In the genomic region with DNA sequence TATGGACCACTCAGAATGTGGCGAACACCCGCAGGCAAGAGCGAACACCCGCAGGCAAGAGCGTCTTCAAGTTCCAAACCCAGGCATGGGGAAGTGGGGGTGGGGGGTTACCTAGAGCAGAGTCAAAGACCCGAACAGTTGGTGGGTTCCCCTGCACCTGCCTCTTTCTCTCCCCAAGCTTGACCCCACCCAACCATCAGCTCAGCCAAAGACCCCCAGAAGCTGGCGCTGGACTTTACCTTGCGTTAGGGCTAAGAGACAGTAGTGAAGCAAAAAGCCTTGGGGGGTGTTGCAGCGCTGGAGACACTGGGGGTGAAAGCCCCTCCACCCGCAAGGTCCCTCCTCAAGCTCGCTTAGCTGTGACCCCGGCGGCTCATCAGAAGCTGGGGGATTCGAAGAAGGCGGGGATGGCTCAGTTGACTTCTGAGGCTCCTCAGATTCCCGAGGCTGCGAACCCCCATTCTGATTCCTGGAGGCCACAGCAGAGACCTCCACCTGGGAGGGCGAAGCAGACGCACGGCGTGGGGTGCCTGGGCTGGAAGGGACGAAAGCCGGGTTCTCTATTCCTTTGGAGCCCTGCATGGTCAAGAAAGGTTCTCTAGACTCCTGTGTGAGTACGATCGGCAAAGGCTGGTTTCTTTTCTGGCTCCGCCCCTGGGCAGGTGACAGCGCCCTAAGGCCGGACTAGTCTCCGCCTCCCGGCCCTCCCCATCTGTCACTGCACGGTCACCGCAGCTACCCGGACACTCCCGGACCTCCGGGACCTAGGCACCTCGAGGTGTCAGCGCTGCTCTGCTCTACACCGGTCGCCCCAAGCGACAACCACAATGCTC, we compare ENCODE assay signal across 9 mouse cellular contexts. TPM values are rescaled to one million over a fixed set of nuclear protein-coding genes. Genes with fewer than 3 reads are reported as not detected.
DNase-seq lines count a peak whose midpoint lies in the region; ATAC-seq and TF ChIP-seq lines count a peak whose summit lies in the region.
"Had no signal": no experiment of that assay in that cellular context is flagged by ENCODE, and none has a peak within 500 bp of the region (broad histone marks: within the 10 kb centered on the region; RNA-seq: fewer than 3 reads in every experiment).

A gene (minus strand): TSS at position 644 of the 833 bp plus-strand sequence.

- H3K9ac ChIP-seq in heart, embryonic 11.5 days (ENCODE audit: low read depth, low read length): 0 out of 2 replicates have a peak within 1 kb of the TSS, but pooled peaks have one; percentile 46
- H3K9ac ChIP-seq in kidney, embryonic 15.5 days: peak within 1 kb of the TSS; percentile 45
- H3K9ac ChIP-seq in limb, embryonic 15.5 days: no peak within 1 kb of the TSS
- H3K9ac ChIP-seq in midbrain, embryonic 14.5 days (replicated peaks; ENCODE audit: low read length): peak within 1 kb of the TSS; percentile 73

- no peak for DNase-seq in heart, adult 9 months (ENCODE audit: low spot score in 2 of 2)
- peak; percentile 20 for DNase-seq in cerebellum, adult 9-11 months
- peak; percentile 17 to 31 for DNase-seq in frontal cortex, postnatal 10 days (ENCODE audit: low spot score in 2 of 2)
- peak; percentile 68 for DNase-seq in midbrain, embryonic 14.5 days

- no peaks in the 10 kb centered on the region for H3K4me1 ChIP-seq in heart, embryonic 11.5 days (ENCODE audit: control insufficient read depth, insufficient read depth, low read length)
- H3K4me1 ChIP-seq in kidney, embryonic 15.5 days: peaks cover 10% of the 10 kb centered on the region
- peaks cover 9% of the 10 kb centered on the region for H3K4me1 ChIP-seq in limb, embryonic 15.5 days
- H3K4me1 ChIP-seq in midbrain, embryonic 14.5 days (ENCODE audit: control insufficient read depth, insufficient read depth, low read length): no peaks in the 10 kb centered on the region
- peaks cover 9% of the 10 kb centered on the region for H3K4me1 ChIP-seq in testis, adult 2 months (ENCODE audit: control insufficient read depth, insufficient read depth, low read length)

- TF ChIP-seq CTCF in testis, adult 2 months (IDR thresholded peaks at IDR 0.05; ENCODE audit: control insufficient read depth, insufficient read depth, insufficient replicate concordance, low read depth, low read length): no peak

- H3K36me3 ChIP-seq in heart, embryonic 11.5 days (ENCODE audit: control insufficient read depth, insufficient read depth, low read length): no peaks in the 10 kb centered on the region
- H3K36me3 ChIP-seq in kidney, embryonic 15.5 days: no peaks in the 10 kb centered on the region
- H3K36me3 ChIP-seq in limb, embryonic 15.5 days: no peaks in the 10 kb centered on the region
- H3K36me3 ChIP-seq in midbrain, embryonic 14.5 days (ENCODE audit: control insufficient read depth, insufficient read depth, low read length): no peaks in the 10 kb centered on the region
- H3K36me3 ChIP-seq in testis, adult 2 months (ENCODE audit: control insufficient read depth, insufficient read depth, low read length): no peaks in the 10 kb centered on the region
- H3K36me3 ChIP-seq: G1E had no signal

- ATAC-seq in heart, embryonic 11.5 days (replicated peaks; ENCODE audit: insufficient number of reproducible peaks, low FRiP score, low TSS enrichment): peak; percentile 52; the same call in 1 of the 2 replicates
- peak; percentile 96 for ATAC-seq in kidney, embryonic 15.5 days (replicated peaks; ENCODE audit: low FRiP score)
- peak; percentile 74 for ATAC-seq in limb, embryonic 15.5 days (ENCODE audit: insufficient number of reproducible peaks, low FRiP score, low TSS enrichment, low read depth)
- ATAC-seq in midbrain, embryonic 14.5 days (ENCODE audit: low FRiP score, low TSS enrichment): peak; percentile 78

- no peaks in the 10 kb centered on the region; the same call in none of the 2 replicates for H3K27me3 ChIP-seq in heart, embryonic 11.5 days (ENCODE audit: control insufficient read depth, insufficient read depth, low read length)
- 0 out of 2 replicates have a peak, but pooled peaks cover 11% of the 10 kb centered on the region for H3K27me3 ChIP-seq in kidney, embryonic 15.5 days
- H3K27me3 ChIP-seq in limb, embryonic 15.5 days: peaks cover 17% of the 10 kb centered on the region
- 0 out of 2 replicates have a peak, but pooled peaks cover 9% of the 10 kb centered on the region for H3K27me3 ChIP-seq in midbrain, embryonic 14.5 days (ENCODE audit: control insufficient read depth, insufficient read depth, low read length)
- no peaks in the 10 kb centered on the region for H3K27me3 ChIP-seq in testis, adult 2 months (ENCODE audit: control insufficient read depth, insufficient read depth, low read length)

- no peak for TF ChIP-seq POLR2A in testis, adult 2 months (IDR thresholded peaks at IDR 0.05; ENCODE audit: control insufficient read depth, low read depth, low read length)

- no peaks in the 10 kb centered on the region for H3K9me3 ChIP-seq in heart, embryonic 11.5 days (replicated peaks; ENCODE audit: control insufficient read depth, low read length)
- H3K9me3 ChIP-seq in kidney, embryonic 15.5 days (replicated peaks): no peaks in the 10 kb centered on the region
- no peaks in the 10 kb centered on the region for H3K9me3 ChIP-seq in limb, embryonic 15.5 days
- no peaks in the 10 kb centered on the region for H3K9me3 ChIP-seq in midbrain, embryonic 14.5 days (ENCODE audit: control insufficient read depth, low read length)

- H3K4me2 ChIP-seq in heart, embryonic 11.5 days: peak within 1 kb of the TSS; percentile 96
- H3K4me2 ChIP-seq in kidney, embryonic 15.5 days: peak within 1 kb of the TSS; percentile 88
- peak within 1 kb of the TSS; percentile 80 for H3K4me2 ChIP-seq in limb, embryonic 15.5 days
- peak within 1 kb of the TSS; percentile 91 for H3K4me2 ChIP-seq in midbrain, embryonic 14.5 days (ENCODE audit: low read length)

- 2% methylated on average over 39 of the region's 40 CpGs for WGBS in heart, embryonic 11.5 days (ENCODE audit: insufficient replicate concordance)
- under 1% methylated on average over 40 of the region's 40 CpGs for WGBS in kidney, embryonic 15.5 days
- WGBS in limb, embryonic 15.5 days: 2% methylated on average over 40 of the region's 40 CpGs
- 2% methylated on average over 40 of the region's 40 CpGs for WGBS in midbrain, embryonic 14.5 days

- peak within 1 kb of the TSS; percentile 59 for H3K4me3 ChIP-seq in heart, embryonic 11.5 days (ENCODE audit: low read depth, low read length)
- H3K4me3 ChIP-seq in kidney, embryonic 15.5 days (replicated peaks): peak within 1 kb of the TSS; percentile 53
- peak within 1 kb of the TSS; percentile 41 for H3K4me3 ChIP-seq in limb, embryonic 15.5 days
- H3K4me3 ChIP-seq in midbrain, embryonic 14.5 days (replicated peaks; ENCODE audit: low read depth, low read length): peak within 1 kb of the TSS; percentile 59
- peak within 1 kb of the TSS; percentile 12; the same call in 1 of the 2 replicates for H3K4me3 ChIP-seq in testis, adult 2 months (ENCODE audit: control insufficient read depth, low read depth, low read length)

- H3K27ac ChIP-seq in heart, embryonic 11.5 days (ENCODE audit: low read depth, low read length): no peak within 1 kb of the TSS
- H3K27ac ChIP-seq in kidney, embryonic 15.5 days: no peak within 1 kb of the TSS
- no peak within 1 kb of the TSS for H3K27ac ChIP-seq in limb, embryonic 15.5 days
- no peak within 1 kb of the TSS for H3K27ac ChIP-seq in midbrain, embryonic 14.5 days (replicated peaks; ENCODE audit: low read depth, low read length)
- H3K27ac ChIP-seq in testis, adult 2 months (ENCODE audit: control insufficient read depth, insufficient read depth, low read depth, low read length): no peak within 1 kb of the TSS

RNA-seq across cellular contexts. Expression of the gene that starts here (rescaled TPM):
- 0.07 TPM in 1 of 2 replicates, not detected in the other for polyA plus RNA-seq in heart, embryonic 11.5 days (2014; fragmentation: Nextera tagmentation; extraction: Ambion mirVana)
- 7.7 and 8.0 TPM in 2 replicates for polyA plus RNA-seq in kidney, embryonic 15.5 days (2015; fragmentation: Nextera tagmentation; extraction: Ambion mirVana)
- not detected in 2 replicates for polyA plus RNA-seq in limb, embryonic 15.5 days (2015; fragmentation: Nextera tagmentation; extraction: Ambion mirVana)
- polyA plus RNA-seq in midbrain, embryonic 14.5 days (2014; fragmentation: Nextera tagmentation; extraction: Ambion mirVana): 0.57 and 0.96 TPM in 2 replicates
- 0.01 TPM in 1 of 2 replicates, not detected in the other for polyA plus RNA-seq in testis, adult 2 months (2012; rRNA removed)
- polyA plus RNA-seq: G1E had no signal

Comparison
In these comparisons a context has a peak if more than half of its experiments do, and no peak if none do; other contexts are left out.
1. Peak in ATAC-seq, H3K4me3 ChIP-seq, H3K9ac ChIP-seq and H3K4me2 ChIP-seq in heart, embryonic 11.5 days; RNA of the gene not detected or under 1 TPM.
2. Peak in ATAC-seq, H3K4me3 ChIP-seq and H3K4me2 ChIP-seq in limb, embryonic 15.5 days; RNA of the gene not detected or under 1 TPM.
3. Peak in DNase-seq, ATAC-seq, H3K4me3 ChIP-seq, H3K9ac ChIP-seq and H3K4me2 ChIP-seq in midbrain, embryonic 14.5 days; RNA of the gene not detected or under 1 TPM.
4. DNase-seq: peak in cerebellum, adult 9-11 months (single experiment) and frontal cortex, postnatal 10 days (2 of 2); none in heart, adult 9 months (0 of 2).
5. Peak in every context shown above with its lines, with median percentiles within 50 percentile points of each other: ATAC-seq, H3K4me2 ChIP-seq and H3K4me3 ChIP-seq.